25 mouse cellular contexts compared by ENCODE assay signal in genomic region chr3:79242922-79243705, GRCm38 (mm10). TPM values are rescaled to one million over a fixed set of nuclear protein-coding genes. Genes with fewer than 3 reads are reported as not detected.
DNase-seq lines count a peak whose midpoint lies in the region; ATAC-seq and TF ChIP-seq lines count a peak whose summit lies in the region.
"Had no signal": no experiment of that assay in that cellular context is flagged by ENCODE, and none has a peak within 500 bp of the region (broad histone marks: within the 10 kb centered on the region; RNA-seq: fewer than 3 reads in every experiment).

No protein-coding gene starts in this region.

- no peak overlapping the region for H3K9ac ChIP-seq in kidney, embryonic 14.5 days (ENCODE audit: low read depth, low read length)
- H3K9ac ChIP-seq in liver, embryonic 14.5 days (replicated peaks), result no peak overlapping the region
- no peak overlapping the region; the same call in 1 of the 2 replicates for H3K9ac ChIP-seq in liver, postnatal 0 days (replicated peaks)
- H3K9ac ChIP-seq: embryonic facial prominence, embryonic 13.5 days; forebrain, embryonic 12.5 days; hindbrain, embryonic 14.5 days; midbrain, embryonic 12.5 days; neural tube, embryonic 15.5 days had no signal

- DNase-seq in kidney, adult 9 months, result peak; percentile 62
- no peak for DNase-seq in liver, embryonic 14.5 days (ENCODE audit: low read depth in 3 of 3, low spot score in 3 of 3)
- DNase-seq in liver, result no peak
- no peak for DNase-seq in limb, embryonic 10.5 days (ENCODE audit: low spot score)
- no peak for DNase-seq in liver, postnatal 0 days
- DNase-seq: adrenal gland, postnatal 10 days; cerebellum, adult 8-10 months; cerebellum, postnatal 36 days; embryo, embryonic 11 days; gastrocnemius, postnatal 36 days; heart, postnatal 4 days; kidney, postnatal 4 days; left cerebral cortex, postnatal 4 days; lung, adult 2 months had no signal

- no peaks in the 10 kb centered on the region for H3K27me3 ChIP-seq in kidney, embryonic 14.5 days (ENCODE audit: control insufficient read depth, insufficient read depth, low read length)
- H3K27me3 ChIP-seq in liver, embryonic 14.5 days (ENCODE audit: control insufficient read depth, insufficient read depth, low read length), result no peaks in the 10 kb centered on the region; the same call in 1 of the 2 replicates
- H3K27me3 ChIP-seq in limb, embryonic 10.5 days (ENCODE audit: low read depth, poor library complexity, severe bottlenecking), result no peaks in the 10 kb centered on the region
- H3K27me3 ChIP-seq in liver, postnatal 0 days (ENCODE audit: insufficient read depth, low read length), result no peaks in the 10 kb centered on the region
- H3K27me3 ChIP-seq: embryonic facial prominence, embryonic 13.5 days; forebrain, embryonic 12.5 days; midbrain, embryonic 12.5 days; neural tube, embryonic 15.5 days had no signal

- peaks cover 18% of the 10 kb centered on the region for H3K4me1 ChIP-seq in kidney, embryonic 14.5 days (ENCODE audit: control insufficient read depth, insufficient read depth, low read length)
- H3K4me1 ChIP-seq in liver, embryonic 14.5 days (replicated peaks; ENCODE audit: control insufficient read depth in 2 of 2, insufficient read depth in 2 of 2, low read length in 1 of 2), result peaks cover 0 to 6% of the 10 kb centered on the region in 2 experiments; a peak in 2 of 4 replicates
- H3K4me1 ChIP-seq in limb, embryonic 10.5 days, result peaks cover 15% of the 10 kb centered on the region
- peaks cover 26% of the 10 kb centered on the region for H3K4me1 ChIP-seq in liver, postnatal 0 days (ENCODE audit: insufficient read depth)
- H3K4me1 ChIP-seq: midbrain, embryonic 12.5 days had no signal

- H3K9me3 ChIP-seq in kidney, embryonic 14.5 days (ENCODE audit: control insufficient read depth, low read length), result no peaks in the 10 kb centered on the region
- H3K9me3 ChIP-seq in liver, embryonic 14.5 days (ENCODE audit: control insufficient read depth, low read length), result no peaks in the 10 kb centered on the region
- H3K9me3 ChIP-seq in limb, embryonic 10.5 days (replicated peaks), result no peaks in the 10 kb centered on the region
- H3K9me3 ChIP-seq in liver, postnatal 0 days (ENCODE audit: low read length), result no peaks in the 10 kb centered on the region
- H3K9me3 ChIP-seq: embryonic facial prominence, embryonic 13.5 days; forebrain, embryonic 12.5 days; heart, embryonic 10.5 days; midbrain, embryonic 12.5 days; neural tube, embryonic 15.5 days had no signal

- 33% methylated on average over 12 of the region's 12 CpGs for WGBS in kidney, embryonic 14.5 days
- WGBS in liver, embryonic 14.5 days (ENCODE audit: insufficient replicate concordance), result 64% methylated on average over 12 of the region's 12 CpGs
- WGBS in limb, embryonic 10.5 days, result 79% methylated on average over 12 of the region's 12 CpGs
- WGBS in liver, postnatal 0 days (ENCODE audit: insufficient replicate concordance), result 60% methylated on average over 12 of the region's 12 CpGs

- no peak overlapping the region for H3K4me2 ChIP-seq in kidney, embryonic 14.5 days (replicated peaks; ENCODE audit: low read depth, low read length)
- H3K4me2 ChIP-seq in liver, embryonic 14.5 days (ENCODE audit: low read depth), result peak overlapping the region; percentile 32
- peak overlapping the region; percentile 24; the same call in 1 of the 2 replicates for H3K4me2 ChIP-seq in liver, postnatal 0 days (ENCODE audit: low read depth, low read length)
- H3K4me2 ChIP-seq: embryonic facial prominence, embryonic 13.5 days; forebrain, embryonic 12.5 days; hindbrain, embryonic 14.5 days; midbrain, embryonic 12.5 days; neural tube, embryonic 15.5 days had no signal

- no peak overlapping the region for H3K4me3 ChIP-seq in kidney, embryonic 14.5 days (ENCODE audit: low read length)
- H3K4me3 ChIP-seq in liver, embryonic 14.5 days (ENCODE audit: insufficient read depth in 1 of 2, low read depth in 2 of 2, low read length in 2 of 2), result no peak overlapping the region
- no peak overlapping the region for H3K4me3 ChIP-seq in limb, embryonic 10.5 days
- H3K4me3 ChIP-seq in liver, postnatal 0 days (ENCODE audit: low read depth, low read length), result no peak overlapping the region
- H3K4me3 ChIP-seq: embryonic facial prominence, embryonic 13.5 days; erythroblast, embryonic 14.5 days; forebrain, embryonic 12.5 days; heart, embryonic 10.5 days; midbrain, embryonic 12.5 days; neural tube, embryonic 15.5 days had no signal

- H3K27ac ChIP-seq in kidney, embryonic 14.5 days (ENCODE audit: low read depth, low read length), result no peak overlapping the region
- no peak overlapping the region for H3K27ac ChIP-seq in liver, embryonic 14.5 days
- 0 out of 2 replicates have a peak overlapping the region, but pooled peaks have one; percentile 10 for H3K27ac ChIP-seq in limb, embryonic 10.5 days
- peak overlapping the region; percentile 89 for H3K27ac ChIP-seq in liver, postnatal 0 days (ENCODE audit: low read depth)
- H3K27ac ChIP-seq: embryonic facial prominence, embryonic 13.5 days; forebrain, embryonic 12.5 days; heart, embryonic 10.5 days; hindbrain, embryonic 14.5 days; midbrain, embryonic 12.5 days; neural tube, embryonic 15.5 days had no signal

- no peaks in the 10 kb centered on the region for H3K36me3 ChIP-seq in kidney, embryonic 14.5 days (ENCODE audit: control insufficient read depth, insufficient read depth, low read length)
- H3K36me3 ChIP-seq in liver, embryonic 14.5 days (replicated peaks; ENCODE audit: control insufficient read depth, insufficient read depth, low read depth), result no peaks in the 10 kb centered on the region
- H3K36me3 ChIP-seq in limb, embryonic 10.5 days, result no peaks in the 10 kb centered on the region
- H3K36me3 ChIP-seq in liver, postnatal 0 days (replicated peaks; ENCODE audit: insufficient read depth, low read length), result no peaks in the 10 kb centered on the region
- H3K36me3 ChIP-seq: embryonic facial prominence, embryonic 13.5 days; forebrain, embryonic 12.5 days; heart, embryonic 10.5 days; midbrain, embryonic 12.5 days; neural tube, embryonic 15.5 days had no signal

- ATAC-seq in kidney, embryonic 14.5 days (ENCODE audit: low FRiP score, low TSS enrichment), result no peak
- ATAC-seq in liver, embryonic 14.5 days (ENCODE audit: insufficient read depth), result no peak
- peak; percentile 89 for ATAC-seq in liver, postnatal 0 days
- no peak for ATAC-seq in megakaryocyte-erythroid progenitor cell, adult 5-6 weeks (replicated peaks; ENCODE audit: low FRiP score, low TSS enrichment, poor library complexity, severe bottlenecking)
- ATAC-seq: activated CD4-positive, CD25-positive, alpha-beta regulatory T cell, adult 4 months; inflammation-experienced regulatory T-cells, adult 6 months had no signal

- no peak for TF ChIP-seq CTCF in liver, embryonic 14.5 days (IDR thresholded peaks at IDR 0.05; ENCODE audit: low read depth)
- TF ChIP-seq CTCF in liver, postnatal 0 days (IDR thresholded peaks at IDR 0.05; ENCODE audit: low read depth), result no peak

- TF ChIP-seq EP300 in liver, embryonic 14.5 days (IDR thresholded peaks at IDR 0.05; ENCODE audit: low read depth), result no peak
- TF ChIP-seq EP300 in liver, postnatal 0 days (IDR thresholded peaks at IDR 0.05; ENCODE audit: low read depth), result no peak

RNA-seq across cellular contexts. Expression of gene Rapgef2, which starts 43.2 kb away (rescaled TPM):
- 6.1 and 9.0 TPM in 2 replicates for polyA plus RNA-seq in kidney, embryonic 14.5 days (2014; fragmentation: Nextera tagmentation; extraction: Ambion mirVana)
- 0.92 and 1.2 TPM in 2 replicates for polyA plus RNA-seq in liver, embryonic 14.5 days (2012; rRNA removed)
- 1.2 and 1.7 TPM in 2 replicates for polyA plus RNA-seq in liver, embryonic 14.5 days (2014; fragmentation: Nextera tagmentation; extraction: Ambion mirVana)
- 4.7 and 5.3 TPM in 2 replicates for polyA plus RNA-seq in limb, embryonic 10.5 days (2016; fragmentation: Nextera tagmentation; extraction: Ambion mirVana)
- 1.8 TPM in 2 replicates for polyA plus RNA-seq in liver, postnatal 0 days (2015; fragmentation: Nextera tagmentation; extraction: Ambion mirVana)
- 5.4 and 8.1 TPM in 2 replicates for total RNA-seq in megakaryocyte-erythroid progenitor cell, adult 5-6 weeks (2014; fragmentation: Nextera tagmentation)
- total RNA-seq in megakaryocyte-erythroid progenitor cell, adult 5-6 weeks (2017), result 8.3 and 11.2 TPM in 2 replicates

Comparison
In these comparisons a context has a peak if more than half of its experiments do, and no peak if none do; other contexts are left out.
1. H3K27ac ChIP-seq: peak in limb, embryonic 10.5 days (single experiment) and liver, postnatal 0 days (single experiment); none in kidney, embryonic 14.5 days (single experiment) and liver, embryonic 14.5 days (single experiment).